Mouse (Mus musculus): ENCODE data around the gene Espnl. TPM values are rescaled to one million over a fixed set of nuclear protein-coding genes. Genes with fewer than 3 reads are reported as not detected.

The Espnl gene
- 0.01 and 0.05 TPM in 2 replicates for polyA plus RNA-seq (2012; rRNA removed)

DNA sequence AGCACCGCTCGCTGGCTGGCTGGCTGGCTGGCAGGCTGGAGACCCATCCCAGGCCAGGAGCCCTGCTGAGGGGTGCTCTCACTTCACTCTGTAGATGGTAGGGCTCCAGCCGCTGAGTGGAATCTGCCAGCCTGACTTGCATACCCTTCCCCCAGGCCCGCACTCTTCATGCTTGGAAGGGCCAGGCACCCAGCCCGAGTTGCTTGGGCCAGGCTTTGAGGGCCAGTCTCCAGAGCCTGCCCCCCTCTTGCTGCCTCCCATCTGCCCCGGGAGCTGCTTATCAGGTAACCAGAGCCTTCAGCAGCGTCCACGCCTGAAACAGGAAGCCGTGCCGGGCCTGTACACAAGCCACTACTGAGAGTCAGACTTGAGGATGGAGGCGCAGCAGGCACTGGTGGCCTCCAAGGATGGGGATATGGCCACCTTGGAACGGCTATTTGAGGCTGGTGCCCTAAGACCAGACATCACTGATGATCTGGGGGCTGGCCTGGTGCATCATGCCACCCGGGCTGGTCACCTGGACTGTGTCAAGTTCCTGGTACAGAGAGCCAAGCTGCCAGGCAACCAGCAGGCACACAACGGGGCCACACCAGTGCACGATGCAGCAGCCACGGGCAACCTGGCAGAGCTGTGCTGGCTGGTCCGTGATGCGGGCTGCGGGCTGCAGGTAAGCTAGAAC, at the start of gene Espnl:
TSS of gene Espnl (plus strand) at position 316 of the 679 bp plus-strand sequence.
- no peak for DNase-seq (ENCODE audit: low read depth, low spot score)
- 55% methylated on average over 19 of the region's 19 CpGs for WGBS

DNA sequence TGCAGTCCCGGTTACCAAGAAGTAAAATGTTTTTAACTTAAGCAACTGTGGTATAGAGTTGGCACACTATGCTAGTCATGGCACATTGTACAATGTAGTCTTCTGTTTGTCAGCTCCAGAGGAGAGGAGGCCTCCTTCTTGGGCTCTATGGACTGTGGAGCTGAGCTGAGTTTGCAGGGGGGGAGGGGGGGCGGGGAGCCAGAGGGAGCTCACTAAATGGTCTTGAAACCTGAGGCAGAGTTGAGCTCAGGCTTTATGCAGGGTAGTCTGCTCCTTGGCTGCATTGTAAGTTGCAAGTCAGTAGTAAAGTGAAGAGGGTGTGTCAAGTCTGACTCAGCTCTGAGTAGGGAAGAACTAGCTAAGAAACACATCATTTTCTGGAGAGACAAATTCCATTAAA, 49.6 kb upstream of the Espnl start:
- no peak for DNase-seq (ENCODE audit: low read depth, low spot score)
- WGBS, result 77% methylated on average over 2 of the region's 2 CpGs

DNA sequence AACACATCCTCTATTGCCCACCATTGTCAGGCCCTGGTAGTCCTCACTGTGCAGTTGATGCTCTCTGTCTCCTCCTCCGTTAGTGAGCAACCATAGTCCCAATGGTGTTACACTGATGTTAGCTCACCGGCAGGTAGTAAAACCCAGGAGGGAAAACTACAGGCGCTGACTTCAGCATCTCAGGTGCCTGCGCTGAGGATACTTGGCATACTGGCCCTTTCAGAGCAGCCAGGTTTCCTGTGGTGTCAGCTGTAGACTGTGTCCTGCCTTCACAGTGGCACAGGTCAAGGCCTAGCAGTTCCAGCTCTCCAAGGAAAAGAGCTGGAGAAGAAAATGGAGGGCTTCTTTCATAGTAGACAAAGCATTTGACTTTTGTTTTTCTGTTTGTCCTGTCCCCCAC, 45.3 kb upstream of the Espnl start:
- WGBS, result 94% methylated on average over 4 of the region's 4 CpGs
- DNase-seq (ENCODE audit: low read depth, low spot score), result no peak

GRCm38 (mm10) chr1:91277480-91277879, 44.4 kb upstream of the Espnl start:
- no peak for DNase-seq (ENCODE audit: low read depth, low spot score)
- 88% methylated on average over 2 of the region's 2 CpGs for WGBS

DNA sequence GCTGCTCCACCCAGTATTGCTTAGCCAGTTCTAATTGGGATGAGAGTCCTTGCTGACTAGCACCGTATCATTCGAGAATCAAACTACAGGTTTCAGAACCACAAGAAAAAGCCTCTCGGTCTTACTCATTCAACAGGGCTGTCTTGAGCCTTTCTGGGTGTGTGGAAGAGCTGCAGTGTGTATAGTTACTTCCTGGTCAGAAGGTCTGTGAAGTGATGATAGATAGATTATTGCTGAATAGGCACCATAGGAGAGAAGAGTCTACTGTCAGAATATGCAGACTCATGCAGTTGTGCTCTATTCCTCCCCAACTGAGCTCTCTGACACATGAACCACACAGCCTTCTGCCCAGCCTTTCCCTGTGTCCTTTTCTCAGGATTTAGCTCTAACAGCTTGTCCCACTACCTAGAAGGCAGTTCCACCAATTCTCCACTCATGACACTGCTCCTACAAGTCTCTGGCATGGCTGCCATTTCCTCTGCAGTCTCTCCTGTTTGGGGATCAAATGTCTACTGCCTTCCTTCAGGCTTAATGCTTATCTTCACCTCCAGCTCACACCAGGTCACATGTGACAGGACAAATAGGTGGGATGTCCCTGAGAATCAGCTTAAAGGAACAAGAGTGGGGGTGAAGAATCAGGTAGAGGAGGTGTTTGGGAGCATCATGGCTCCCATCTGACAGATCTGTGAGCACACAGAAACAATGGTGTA, 43.3 kb upstream of the Espnl start:
- DNase-seq (ENCODE audit: low read depth, low spot score), result no peak
- WGBS, result 96% methylated on average over 3 of the region's 3 CpGs

- 58% methylated on average over 1 of the region's 1 CpGs for WGBS
- DNase-seq (ENCODE audit: low read depth, low spot score), result no peak
Observed at GRCm38 (mm10) chr1:91279126-91279525, 42.7 kb upstream of the Espnl start.

GRCm38 (mm10) chr1:91282582-91282981, 39.3 kb upstream of the Espnl start:
- DNase-seq (ENCODE audit: low read depth, low spot score), result no peak
- WGBS, result 88% methylated on average over 1 of the region's 1 CpGs

DNA sequence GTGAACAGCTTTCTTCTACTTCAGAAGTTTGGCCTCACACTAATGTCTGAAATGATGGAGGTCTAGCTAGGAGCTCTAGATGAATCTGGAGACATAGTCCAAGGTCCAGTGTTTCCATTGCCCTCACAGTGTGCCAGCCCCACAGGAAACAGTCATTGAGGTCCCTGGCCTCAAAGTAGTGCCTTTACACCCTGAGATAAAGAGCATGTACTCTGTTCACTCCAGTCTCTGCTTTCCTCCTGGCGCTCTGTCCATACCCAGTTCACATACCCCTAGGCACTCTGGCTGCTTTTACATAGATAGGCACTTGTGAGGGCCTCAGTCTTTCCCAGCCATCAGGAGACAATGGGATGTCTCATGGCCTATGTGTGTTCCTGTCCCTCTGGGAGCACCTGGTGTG, 32.5 kb upstream of the Espnl start:
- no peak for DNase-seq (ENCODE audit: low read depth, low spot score)
- WGBS, result 100% methylated on average over 1 of the region's 1 CpGs

- 94% methylated on average over 11 of the region's 11 CpGs for WGBS
- DNase-seq (ENCODE audit: low read depth, low spot score), result no peak
Observed at GRCm38 (mm10) chr1:91292101-91292825, 29.6 kb upstream of the Espnl start.

GRCm38 (mm10) chr1:91295544-91295943, 26.3 kb upstream of the Espnl start:
- DNase-seq (ENCODE audit: low read depth, low spot score), result no peak
- 87% methylated on average over 6 of the region's 6 CpGs for WGBS

DNA sequence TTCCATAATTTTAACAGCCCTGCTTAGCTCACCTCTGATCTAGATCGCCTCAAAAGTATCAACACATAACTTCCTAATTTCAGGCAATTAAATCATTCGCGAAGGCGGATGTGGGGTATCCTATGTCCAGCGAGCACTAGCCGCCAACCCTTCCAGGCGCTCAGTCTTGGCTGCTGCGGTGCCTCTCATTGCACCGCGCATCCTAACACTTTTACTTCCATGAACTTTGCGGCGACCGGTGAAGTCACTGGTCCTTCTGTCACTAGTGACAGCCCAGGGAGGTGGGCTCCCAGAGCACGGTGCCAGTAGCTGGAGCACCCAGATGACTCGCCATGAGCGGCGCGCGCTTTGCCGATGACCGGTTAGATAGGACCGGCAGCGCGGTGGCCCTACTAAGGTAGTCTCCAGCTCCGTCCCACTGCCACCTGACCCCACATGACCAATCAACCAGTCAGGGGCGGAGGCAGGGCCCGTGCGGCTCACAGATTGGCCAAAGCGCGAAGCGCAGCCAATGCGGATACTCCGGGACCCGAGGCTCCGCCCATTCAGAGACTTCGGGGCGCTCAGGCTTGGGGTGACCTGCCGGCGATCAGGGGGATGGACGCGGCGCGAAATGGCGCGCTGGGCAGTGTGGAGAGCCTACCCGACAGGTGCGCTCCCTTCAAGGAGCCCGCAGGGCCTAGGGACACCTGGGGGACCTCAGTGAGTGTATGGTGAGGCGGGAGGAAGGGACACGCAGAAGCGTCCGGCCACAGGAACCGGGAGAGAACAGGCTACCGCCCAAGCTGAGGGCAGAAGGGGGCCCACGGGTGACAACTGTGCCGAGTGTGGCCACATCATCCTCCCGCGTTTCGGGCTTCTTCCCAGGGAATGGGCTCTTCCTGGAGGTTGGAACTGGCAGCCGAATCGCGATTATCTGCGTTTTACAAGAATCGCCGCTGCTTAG, 23.8 kb upstream of the Espnl start, which contains the start of gene Scly:
TSS of gene Scly (plus strand) at position 540 of the 946 bp plus-strand sequence.
- under 1% methylated on average over 63 of the region's 65 CpGs for WGBS
- DNase-seq (ENCODE audit: low read depth, low spot score), result peak; percentile 81

GRCm38 (mm10) chr1:91299026-91299706, 22.7 kb upstream of the Espnl start:
- no peak for DNase-seq (ENCODE audit: low read depth, low spot score)
- 55% methylated on average over 13 of the region's 13 CpGs for WGBS

DNA sequence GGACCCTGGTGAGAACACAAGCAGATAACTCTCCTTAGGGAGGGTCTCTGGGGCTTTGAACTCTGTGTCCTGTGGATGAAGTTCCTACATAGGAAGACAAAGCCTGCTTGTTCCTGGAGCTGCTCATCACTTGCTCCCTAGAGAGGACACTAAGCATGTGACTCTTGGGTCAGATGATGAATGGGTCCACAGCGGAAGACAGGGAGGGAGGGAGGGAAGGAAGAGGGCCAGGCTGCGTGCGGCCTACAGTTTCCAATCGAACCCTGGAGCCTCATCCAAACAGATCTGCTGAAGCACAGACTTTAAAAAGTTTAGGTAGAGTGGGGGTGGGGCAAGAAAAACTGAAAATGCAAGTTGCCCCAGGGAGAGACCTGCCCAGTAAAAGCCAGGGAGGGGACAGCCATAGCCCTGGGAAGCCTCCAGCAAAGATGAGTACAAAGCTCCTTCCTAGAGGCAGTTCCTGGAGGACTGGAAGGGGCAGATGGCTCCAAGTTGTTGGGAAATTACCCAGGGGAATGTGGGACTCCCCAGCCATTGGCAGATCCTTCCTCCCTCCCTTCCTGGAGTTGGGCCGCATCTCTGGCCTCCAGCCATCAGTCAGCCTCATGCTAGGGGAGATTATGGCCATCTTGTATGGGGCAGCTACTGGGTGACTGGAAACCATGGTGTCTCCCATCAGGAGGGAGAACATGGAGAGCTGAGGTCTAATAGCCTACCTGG, 22.0 kb upstream of the Espnl start:
- no peak for DNase-seq (ENCODE audit: low read depth, low spot score)
- WGBS, result 65% methylated on average over 5 of the region's 5 CpGs

DNA sequence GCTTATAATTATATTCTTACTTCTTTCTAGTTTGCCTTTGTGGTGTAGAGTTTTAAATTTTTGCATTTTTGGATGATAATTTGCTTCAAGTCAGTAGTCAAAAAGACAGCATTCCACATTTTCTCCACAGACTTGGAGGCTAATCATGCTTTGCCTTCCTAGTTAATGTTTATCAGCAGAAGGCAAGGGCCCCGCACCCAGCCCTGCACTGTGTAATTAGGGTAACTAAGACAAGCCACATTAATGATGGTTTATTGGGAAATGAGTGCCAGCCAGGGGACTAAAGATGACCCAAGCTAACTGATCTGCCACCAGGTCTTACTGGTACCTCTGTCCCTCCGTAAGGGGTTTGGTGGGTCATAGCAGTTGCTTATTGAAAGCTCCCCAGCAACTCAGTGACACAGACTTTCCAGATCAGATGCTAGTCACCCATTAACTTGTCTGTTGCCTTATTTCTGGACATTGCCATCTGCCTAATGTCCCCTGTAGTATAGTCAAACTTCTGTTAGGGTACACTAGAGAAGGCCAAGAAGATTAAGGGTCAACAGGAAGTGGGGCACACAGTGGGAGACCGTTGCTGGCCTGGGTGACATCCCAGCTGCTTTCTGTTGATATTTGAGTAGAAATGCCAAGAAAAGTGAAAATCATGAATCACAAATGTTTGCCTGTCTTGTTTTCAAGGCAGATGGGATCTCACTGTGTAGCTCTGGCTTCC, 20.5 kb upstream of the Espnl start:
- WGBS, result 51% methylated on average over 3 of the region's 3 CpGs
- no peak for DNase-seq (ENCODE audit: low read depth, low spot score)

DNA sequence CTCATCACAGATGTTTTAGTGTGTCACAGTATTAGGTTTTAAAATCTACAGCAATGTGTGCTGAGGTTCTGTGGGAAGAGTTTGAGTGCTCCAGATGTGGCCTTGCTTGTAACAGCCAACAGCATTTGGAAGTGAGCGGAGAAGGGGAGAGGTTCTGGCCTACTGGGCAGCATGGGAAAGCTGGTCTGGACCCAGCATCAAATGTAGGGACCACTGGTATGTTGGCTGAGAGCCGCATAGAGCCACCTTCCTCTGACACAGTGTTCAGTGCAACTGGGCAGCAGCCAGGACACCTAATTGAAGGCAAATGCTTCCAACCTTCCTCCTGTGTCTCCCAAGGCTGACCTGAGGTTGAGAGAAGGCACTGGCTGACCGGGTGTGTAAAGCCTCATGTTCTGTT, 19.9 kb upstream of the Espnl start:
- 82% methylated on average over 3 of the region's 3 CpGs for WGBS
- DNase-seq (ENCODE audit: low read depth, low spot score), result no peak

GRCm38 (mm10) chr1:91304621-91305020, 17.3 kb upstream of the Espnl start:
- WGBS, result 90% methylated on average over 4 of the region's 4 CpGs
- no peak for DNase-seq (ENCODE audit: low read depth, low spot score)

- WGBS, result 93% methylated on average over 13 of the region's 13 CpGs
- no peak for DNase-seq (ENCODE audit: low read depth, low spot score)
Observed at GRCm38 (mm10) chr1:91309366-91310085, 12.3 kb upstream of the Espnl start.
